Mouse (Mus musculus): ENCODE measurements at regions not wholly inside any gene's neighbourhood (a gene's known extent, or its start where the extent isn't known, plus 50 kb on each side); places are given as distances from the start of the nearest gene placed in this dataset.

GRCm38 (mm10) chr8:126800976-126801375 lies 144.7 kb downstream of the Tomm20 start:
- TF ChIP-seq POLR2A (IDR thresholded peaks at IDR 0.05; ENCODE audit: low read depth, low read length): no peak
- no peak for TF ChIP-seq CTCF (IDR thresholded peaks at IDR 0.05; ENCODE audit: extremely low read depth, insufficient read length, insufficient replicate concordance, low read depth, low read length)

Data from small intestine, adult 2 months (tissue).